ENCODE assay signal across 8 mouse cellular contexts in the genomic region with DNA sequence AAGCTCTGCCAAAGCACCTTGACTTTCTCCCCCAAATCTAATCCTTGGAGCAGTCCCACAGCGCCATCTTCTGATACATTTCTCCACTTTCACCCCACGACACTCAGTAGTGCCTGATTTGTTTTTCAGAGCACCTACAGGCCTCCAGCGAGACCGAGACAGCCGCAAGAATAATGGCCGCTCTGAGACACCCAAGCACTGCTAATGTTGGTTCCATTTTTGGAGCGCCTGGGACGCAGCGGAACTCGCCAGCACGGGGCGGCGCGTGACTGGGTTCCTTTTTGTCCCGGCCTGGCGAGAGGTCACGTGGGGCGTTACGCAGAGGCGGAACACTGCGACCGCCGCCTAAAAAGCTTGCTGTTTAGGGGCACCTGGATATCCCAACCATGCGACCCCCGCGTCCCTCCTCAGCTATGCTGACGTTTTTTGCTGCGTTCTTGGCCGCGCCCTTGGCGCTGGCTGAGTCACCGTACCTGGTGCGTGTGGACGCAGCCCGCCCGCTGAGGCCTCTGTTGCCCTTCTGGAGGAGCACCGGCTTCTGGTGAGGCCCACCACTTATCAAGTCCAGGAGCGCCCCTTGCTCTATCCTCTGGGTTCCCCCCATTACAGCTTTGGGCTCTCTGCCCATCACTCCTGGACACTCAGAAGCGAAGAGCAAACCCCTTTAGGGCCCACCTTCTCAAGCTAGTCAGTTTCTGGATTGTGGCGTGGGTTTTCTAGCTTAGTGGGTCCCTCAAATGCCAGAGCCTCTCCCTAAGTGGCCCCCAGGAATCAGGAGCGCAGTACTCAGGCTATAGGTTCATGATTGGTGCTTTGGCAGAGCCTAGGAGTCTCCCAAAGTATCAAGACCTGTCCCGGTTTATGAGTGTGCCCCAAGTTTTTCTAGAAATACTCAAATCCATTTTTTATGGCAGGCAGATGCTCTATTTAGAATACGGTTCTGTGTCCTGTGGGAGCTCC. TPM values are rescaled to one million over a fixed set of nuclear protein-coding genes. Genes with fewer than 3 reads are reported as not detected.
A peak's percentile ranks its signal among the peaks of the same experiment; 100 is the strongest.
DNase-seq lines count a peak whose midpoint lies in the region; ATAC-seq and TF ChIP-seq lines count a peak whose summit lies in the region.

A gene (minus strand): TSS at position 696 of the 960 bp plus-strand sequence.

- H3K4me2 ChIP-seq in lung, embryonic 16.5 days (ENCODE audit: low read depth, low read length) = peak within 1 kb of the TSS; percentile 59

- 6% methylated on average over 43 of the region's 43 CpGs for WGBS in lung, embryonic 16.5 days

- H3K4me1 ChIP-seq in MEL (ENCODE audit: control insufficient read depth in 1 of 2, insufficient read depth in 2 of 2, low read length in 2 of 2) = peaks cover 15 to 30% of the 10 kb centered on the region in 2 experiments
- H3K4me1 ChIP-seq in lung, embryonic 16.5 days (replicated peaks; ENCODE audit: control insufficient read depth, insufficient read depth, low read length) = peaks cover 10% of the 10 kb centered on the region

- H3K27me3 ChIP-seq in MEL (ENCODE audit: control insufficient read depth in 1 of 2, insufficient read depth in 2 of 2, low read length in 2 of 2) = no peaks in the 10 kb centered on the region
- H3K27me3 ChIP-seq in lung, embryonic 16.5 days (ENCODE audit: control insufficient read depth, insufficient read depth, low read depth, low read length) = no peaks in the 10 kb centered on the region

- TF ChIP-seq CTCF in MEL (IDR thresholded peaks at IDR 0.05 in 2 of 3, conservative IDR thresholded peaks at IDR 0.05 in 1 of 3; ENCODE audit: control insufficient read depth in 1 of 3, insufficient read depth in 1 of 3, low read depth in 2 of 3, low read length in 3 of 3, poor library complexity in 1 of 3, severe bottlenecking in 1 of 3) = peak; percentile 45 to 77 (median 47)

- peak; percentile 84 to 85 for ATAC-seq in hematopoietic stem cell, adult 5-6 weeks (replicated peaks in 1 of 2; ENCODE audit: insufficient read depth in 1 of 2, low FRiP score in 2 of 2, low TSS enrichment in 1 of 2, low read depth in 1 of 2, poor library complexity in 2 of 2, severe bottlenecking in 2 of 2)
- ATAC-seq in lung, embryonic 16.5 days (ENCODE audit: low read depth) = peak; percentile 91

- H3K27ac ChIP-seq in MEL (ENCODE audit: control insufficient read depth, low read depth, low read length) = peak within 1 kb of the TSS; percentile 95
- peak within 1 kb of the TSS; percentile 82 for H3K27ac ChIP-seq in lung, embryonic 16.5 days (ENCODE audit: low read length)

- peak; percentile 76 for TF ChIP-seq RAD21 in MEL (IDR thresholded peaks at IDR 0.05; ENCODE audit: low read depth, low read length)

- H3K4me3 ChIP-seq in MEL (ENCODE audit: control insufficient read depth in 1 of 2, insufficient read depth in 1 of 2, low read depth in 2 of 2, low read length in 2 of 2) = peak within 1 kb of the TSS; percentile 60 to 79
- peak within 1 kb of the TSS; percentile 61 for H3K4me3 ChIP-seq in lung, embryonic 16.5 days (ENCODE audit: low read length)

- peaks cover 2 to 19% of the 10 kb centered on the region in 2 experiments; a peak in 3 of 4 replicates for H3K36me3 ChIP-seq in MEL (ENCODE audit: control insufficient read depth in 1 of 2, insufficient read depth in 2 of 2, low read length in 2 of 2)
- H3K36me3 ChIP-seq in lung, embryonic 16.5 days (ENCODE audit: control insufficient read depth, insufficient read depth, low read length) = peaks cover 6% of the 10 kb centered on the region

- H3K79me2 ChIP-seq in MEL (ENCODE audit: control insufficient read depth, insufficient read depth, low read length, poor library complexity) = peaks cover 20% of the 10 kb centered on the region

- TF ChIP-seq EP300 in MEL (IDR thresholded peaks at IDR 0.05; ENCODE audit: low read depth in 1 of 2, low read length in 2 of 2) = 0 out of 4 replicates have a peak, but pooled peaks of 1 of the 2 experiments have one; percentile 26

- peak; percentile 92 for DNase-seq in MEL (ENCODE audit: low read depth, low spot score)
- DNase-seq in cerebellum, adult 8-10 months = peak; percentile 87
- DNase-seq in forelimb bud, embryonic 11.5 days (ENCODE audit: low read depth, low spot score) = peak; percentile 83
- DNase-seq in layer of hippocampus, adult 9-10 months (ENCODE audit: low spot score) = peak; percentile 82
- DNase-seq in ovary, postnatal 10 days (ENCODE audit: low spot score) = peak; percentile 81
- peak; percentile 86 for DNase-seq in thymus, postnatal 14 days

- H3K9ac ChIP-seq in MEL (ENCODE audit: control insufficient read depth, low read depth, low read length, poor library complexity, severe bottlenecking) = peak within 1 kb of the TSS; percentile 88
- peak within 1 kb of the TSS; percentile 83 for H3K9ac ChIP-seq in lung, embryonic 16.5 days (ENCODE audit: low read length)

- peak; percentile 77 for TF ChIP-seq POLR2A in MEL (IDR thresholded peaks at IDR 0.05; ENCODE audit: control insufficient read depth in 1 of 2, insufficient read depth in 1 of 2, low read depth in 1 of 2, low read length in 2 of 2, poor library complexity in 1 of 2)

- H3K9me3 ChIP-seq in MEL (replicated peaks; ENCODE audit: insufficient read depth, low read length) = no peaks in the 10 kb centered on the region
- no peaks in the 10 kb centered on the region for H3K9me3 ChIP-seq in lung, embryonic 16.5 days (ENCODE audit: control insufficient read depth, low read length)

TF ChIP-seq in MEL, 35 proteins besides CTCF, POLR2A, EP300 and RAD21:
- TF ChIP-seq ZC3H11A (IDR thresholded peaks at IDR 0.05; ENCODE audit: low read depth, low read length) = no peak
- TF ChIP-seq CHD2 (IDR thresholded peaks at IDR 0.05; ENCODE audit: low read length) = peak; percentile 6; the same call in 1 of the 2 replicates
- peak; percentile 90 for TF ChIP-seq MAX (IDR thresholded peaks at IDR 0.05; ENCODE audit: low read length)
- TF ChIP-seq SIN3A (IDR thresholded peaks at IDR 0.05; ENCODE audit: low read length) = peak; percentile 63
- no peak for TF ChIP-seq MAFK (IDR thresholded peaks at IDR 0.05; ENCODE audit: borderline replicate concordance, low read depth, low read length)
- peak; percentile 15; the same call in 1 of the 2 replicates for TF ChIP-seq RCOR1 (IDR thresholded peaks at IDR 0.05; ENCODE audit: low read depth, low read length)
- TF ChIP-seq ZKSCAN1 (IDR thresholded peaks at IDR 0.05; ENCODE audit: low read depth, low read length) = peak; percentile 13; the same call in 1 of the 2 replicates
- no peak for TF ChIP-seq E2F4 (IDR thresholded peaks at IDR 0.05; ENCODE audit: borderline replicate concordance, low read depth, low read length)
- TF ChIP-seq GATA1 (IDR thresholded peaks at IDR 0.05; ENCODE audit: low read depth, low read length) = no peak
- no peak for TF ChIP-seq ZNF384 (IDR thresholded peaks at IDR 0.05; ENCODE audit: low read depth, low read length)
- TF ChIP-seq CHD1 (IDR thresholded peaks at IDR 0.05; ENCODE audit: low read depth, low read length) = no peak
- peak; percentile 43 for TF ChIP-seq ETS1 (IDR thresholded peaks at IDR 0.05; ENCODE audit: low read depth, low read length)
- TF ChIP-seq TAL1 (IDR thresholded peaks at IDR 0.05; ENCODE audit: low read length) = no peak
- TF ChIP-seq NELFE (IDR thresholded peaks at IDR 0.05; ENCODE audit: low read depth, low read length) = peak; percentile 61
- peak; percentile 56 for TF ChIP-seq SMC3 (IDR thresholded peaks at IDR 0.05; ENCODE audit: low read depth, low read length)
- TF ChIP-seq USF1 (IDR thresholded peaks at IDR 0.05; ENCODE audit: low read depth, low read length) = peak; percentile 99
- TF ChIP-seq TCF12 (IDR thresholded peaks at IDR 0.05; ENCODE audit: low read depth, low read length) = 0 out of 2 replicates have a peak, but pooled peaks have one; percentile 43
- TF ChIP-seq ZMIZ1 (IDR thresholded peaks at IDR 0.05; ENCODE audit: low read depth, low read length) = peak; percentile 81
- no peak for TF ChIP-seq MYB (IDR thresholded peaks at IDR 0.05; ENCODE audit: low read depth, low read length)
- TF ChIP-seq BHLHE40 (IDR thresholded peaks at IDR 0.05; ENCODE audit: borderline replicate concordance, low read depth, low read length) = peak; percentile 94
- peak; percentile 93 for TF ChIP-seq POLR2AphosphoS2 (IDR thresholded peaks at IDR 0.05; ENCODE audit: low read length)
- no peak for TF ChIP-seq MAZ (IDR thresholded peaks at IDR 0.05; ENCODE audit: low read depth, low read length)
- TF ChIP-seq UBTF (IDR thresholded peaks at IDR 0.05; ENCODE audit: borderline replicate concordance, insufficient read depth, low read depth, low read length) = no peak
- TF ChIP-seq HCFC1 (IDR thresholded peaks at IDR 0.05; ENCODE audit: low read depth, low read length) = peak; percentile 67
- no peak for TF ChIP-seq NRF1 (IDR thresholded peaks at IDR 0.05; ENCODE audit: insufficient read depth, low read depth, low read length, poor library complexity, severe bottlenecking)
- TF ChIP-seq MYC (IDR thresholded peaks at IDR 0.05; ENCODE audit: low read depth, low read length) = no peak
- TF ChIP-seq ELF1 (IDR thresholded peaks at IDR 0.05; ENCODE audit: low read depth, low read length) = peak; percentile 59
- TF ChIP-seq KAT2A (conservative IDR thresholded peaks at IDR 0.05; ENCODE audit: low read depth, low read length) = no peak
- TF ChIP-seq MXI1 (IDR thresholded peaks at IDR 0.05; ENCODE audit: low read depth, low read length) = peak; percentile 64
- peak; percentile 62 to 88; a peak in 3 of 4 replicates for TF ChIP-seq USF2 (IDR thresholded peaks at IDR 0.05; ENCODE audit: borderline replicate concordance in 1 of 2, insufficient read depth in 1 of 2, low read depth in 1 of 2, low read length in 2 of 2)
- TF ChIP-seq GABPA (IDR thresholded peaks at IDR 0.05; ENCODE audit: low read depth, low read length) = no peak
- no peak for TF ChIP-seq MEF2A (IDR thresholded peaks at IDR 0.05; ENCODE audit: extremely low read depth, insufficient replicate concordance, low read depth, low read length, poor library complexity, severe bottlenecking)
- TF ChIP-seq POLR2AphosphoS5 (IDR thresholded peaks at IDR 0.05; ENCODE audit: borderline replicate concordance, low read depth, low read length) = peak; percentile 43; the same call in 1 of the 2 replicates
- TF ChIP-seq TBP (IDR thresholded peaks at IDR 0.05; ENCODE audit: low read depth, low read length) = peak; percentile 49; the same call in 1 of the 2 replicates
- no peak for TF ChIP-seq JUND (IDR thresholded peaks at IDR 0.05; ENCODE audit: low read depth, low read length)

RNA-seq across cellular contexts. Expression of the gene that starts here (rescaled TPM):
- 10.5 and 11.3 TPM in 2 replicates for total RNA-seq in MEL (2012; rRNA removed)
- polyA plus RNA-seq in MEL (2012; ENCODE audit: insufficient read depth in 1 of 2, insufficient read length in 2 of 2, low read depth in 1 of 2, low replicate concordance in 2 of 2, missing spikeins in 1 of 2) = 10 to 100 TPM in 1 of 2 experiments, not detected in 1; 11.3 TPM
- total RNA-seq in hematopoietic stem cell, adult 5-6 weeks (2017) = 4.7 and 23.1 TPM in 2 replicates
- 11.0 and 12.7 TPM in 2 replicates for polyA plus RNA-seq in lung, embryonic 16.5 days (2015; fragmentation: Nextera tagmentation; extraction: Ambion mirVana)

Comparison
In these comparisons a context has a peak if more than half of its experiments do, and no peak if none do; other contexts are left out.
1. Peak in every context shown above with its lines: DNase-seq, ATAC-seq, H3K4me3 ChIP-seq and H3K27ac ChIP-seq.